Mouse (Mus musculus) cerebellum, adult 9-11 months (tissue): ENCODE results near the gene Sox10.

ENCODE experiments used
- DNase-seq: peaks from one replicate; pipeline ENCODE4 v3.0.0; 2022

The Sox10 gene

DNA sequence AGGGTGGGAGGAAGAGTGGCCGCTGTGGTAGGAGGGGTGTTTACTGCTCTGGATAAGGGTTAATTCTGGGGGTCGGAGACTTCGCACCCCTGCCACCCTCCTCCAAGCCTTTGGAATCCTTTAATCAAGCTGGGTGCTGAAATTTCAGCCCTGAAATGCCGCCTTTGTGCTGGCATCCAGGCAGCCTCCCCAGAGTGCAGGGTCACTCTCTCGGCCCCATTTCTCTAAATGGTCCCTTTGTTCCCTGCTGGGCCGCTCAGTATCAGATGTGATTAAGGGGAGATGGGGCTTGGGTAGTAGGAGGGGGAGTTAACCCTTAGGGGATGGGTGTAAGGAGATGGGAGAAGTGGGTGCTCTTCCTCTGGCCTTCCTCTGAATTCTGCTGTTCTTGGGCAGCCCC is 12.3 kb downstream of the Sox10 start:
- DNase-seq, result no peak

DNA sequence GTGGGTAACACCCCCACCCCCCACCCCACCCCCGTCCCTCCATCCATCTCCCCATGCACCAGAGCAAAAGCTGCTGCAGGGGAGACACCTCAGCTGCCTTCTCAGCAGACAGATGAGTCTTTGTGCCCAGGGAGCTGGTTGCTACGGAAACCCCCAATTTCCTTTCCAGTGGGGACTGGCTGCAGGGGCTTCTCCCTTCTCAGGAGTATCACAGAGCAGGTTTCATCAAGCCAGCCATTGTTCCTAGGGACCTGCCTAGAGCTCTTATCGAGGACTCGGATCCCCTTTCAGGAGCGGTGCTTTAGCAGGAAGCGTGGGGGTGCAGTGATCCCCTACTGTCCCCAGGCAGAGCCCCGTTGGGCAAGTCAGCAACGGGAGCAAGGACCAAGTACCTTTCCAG is 13.2 kb downstream of the Sox10 start:
- no peak for DNase-seq

DNA sequence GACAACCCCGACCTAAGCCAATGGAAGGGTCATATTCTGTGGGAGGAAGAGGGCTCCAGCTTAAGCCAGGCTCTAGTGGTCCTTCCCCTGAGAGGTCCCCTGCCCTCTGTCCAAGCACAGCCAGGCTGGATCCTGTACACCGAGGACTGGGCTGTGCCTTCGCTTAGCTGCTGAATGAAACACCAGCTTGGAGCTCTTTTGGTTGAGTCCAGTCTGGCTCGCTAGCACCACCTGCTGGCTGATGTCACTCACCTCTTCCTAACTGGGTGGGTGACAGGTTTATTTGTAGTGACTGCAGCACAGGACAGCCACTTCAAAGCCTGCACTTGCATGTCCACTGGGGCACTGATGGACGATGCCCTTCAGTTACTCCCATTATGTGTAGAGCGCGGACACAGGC is 16.5 kb downstream of the Sox10 start:
- peak; percentile 69 for DNase-seq

DNA sequence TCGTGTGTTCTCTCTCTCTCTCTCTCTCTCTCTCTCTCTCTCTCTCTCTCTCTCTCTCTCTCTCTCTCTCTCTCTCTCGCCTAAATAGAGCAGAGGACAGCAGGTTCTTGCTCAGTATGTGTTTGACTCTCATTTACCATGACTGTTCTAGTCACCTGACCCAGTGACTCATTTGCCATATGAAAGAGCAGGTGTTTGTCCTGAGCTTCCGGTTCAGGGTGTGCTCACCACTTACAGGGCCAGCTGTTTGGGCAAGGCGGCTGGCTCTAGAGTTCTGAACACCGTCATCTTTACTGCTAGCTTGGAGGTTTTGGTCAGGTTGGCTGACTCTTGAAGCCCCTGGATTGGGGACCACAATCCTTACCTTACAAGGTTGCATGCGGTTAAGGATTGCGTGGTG is 19.5 kb downstream of the Sox10 start:
- no peak for DNase-seq

DNA sequence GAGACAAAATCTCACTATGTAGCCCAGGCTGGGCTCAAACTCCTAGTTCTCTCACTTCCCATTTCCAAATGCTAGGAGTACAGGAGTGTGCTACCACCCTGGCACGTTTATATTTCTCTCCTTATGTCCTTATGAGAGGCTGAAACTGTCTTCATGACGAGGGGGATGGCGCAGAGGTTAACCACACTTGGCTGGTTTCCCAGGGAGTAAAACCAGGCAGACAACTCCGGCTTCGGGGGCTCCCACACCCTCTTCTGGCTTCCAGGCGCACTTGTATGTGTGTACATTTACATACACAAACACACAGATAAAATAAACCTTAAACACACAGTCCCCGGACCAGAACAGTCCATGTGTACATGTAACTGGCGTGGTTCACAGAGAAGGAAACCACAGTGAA is 21.0 kb downstream of the Sox10 start:
- no peak for DNase-seq

DNA sequence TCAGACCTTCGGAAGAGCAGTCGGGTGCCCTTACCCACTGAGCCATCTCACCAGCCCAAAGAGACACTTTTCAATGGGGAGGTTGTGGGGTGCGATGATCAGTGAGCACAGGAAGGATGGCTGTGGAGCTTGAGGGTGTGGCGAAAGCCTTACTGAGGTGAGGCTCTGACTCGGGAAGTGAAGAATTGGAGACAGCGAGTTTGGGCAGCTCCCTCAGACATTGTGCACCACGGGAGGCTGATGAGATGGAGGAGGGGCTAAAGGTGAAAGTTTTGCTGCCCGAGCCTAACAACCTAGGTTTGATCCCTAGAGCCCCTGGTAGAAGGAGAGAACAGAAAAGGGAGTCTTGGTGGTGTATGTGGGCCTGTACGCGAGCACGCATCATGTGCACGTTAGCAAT is 21.7 kb downstream of the Sox10 start:
- DNase-seq, result no peak

DNA sequence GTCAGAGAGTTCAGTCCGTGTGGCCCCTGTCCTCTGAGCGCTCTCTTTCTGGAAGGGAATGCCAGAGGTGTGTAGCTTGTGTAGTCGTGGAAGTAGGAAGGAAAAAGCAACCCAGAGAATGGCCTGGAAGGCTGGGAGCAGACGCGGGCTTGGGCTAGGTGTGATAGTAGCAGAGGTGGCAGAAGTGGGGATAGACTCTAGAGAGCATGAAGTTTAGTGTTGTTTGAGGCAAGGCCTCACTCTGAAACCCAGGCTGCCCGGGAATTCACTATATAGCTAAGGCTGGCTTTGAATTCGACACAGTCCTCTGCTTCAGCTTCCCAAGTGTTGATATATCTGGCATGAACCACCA is 23.5 kb downstream of the Sox10 start:
- DNase-seq, result no peak

DNA sequence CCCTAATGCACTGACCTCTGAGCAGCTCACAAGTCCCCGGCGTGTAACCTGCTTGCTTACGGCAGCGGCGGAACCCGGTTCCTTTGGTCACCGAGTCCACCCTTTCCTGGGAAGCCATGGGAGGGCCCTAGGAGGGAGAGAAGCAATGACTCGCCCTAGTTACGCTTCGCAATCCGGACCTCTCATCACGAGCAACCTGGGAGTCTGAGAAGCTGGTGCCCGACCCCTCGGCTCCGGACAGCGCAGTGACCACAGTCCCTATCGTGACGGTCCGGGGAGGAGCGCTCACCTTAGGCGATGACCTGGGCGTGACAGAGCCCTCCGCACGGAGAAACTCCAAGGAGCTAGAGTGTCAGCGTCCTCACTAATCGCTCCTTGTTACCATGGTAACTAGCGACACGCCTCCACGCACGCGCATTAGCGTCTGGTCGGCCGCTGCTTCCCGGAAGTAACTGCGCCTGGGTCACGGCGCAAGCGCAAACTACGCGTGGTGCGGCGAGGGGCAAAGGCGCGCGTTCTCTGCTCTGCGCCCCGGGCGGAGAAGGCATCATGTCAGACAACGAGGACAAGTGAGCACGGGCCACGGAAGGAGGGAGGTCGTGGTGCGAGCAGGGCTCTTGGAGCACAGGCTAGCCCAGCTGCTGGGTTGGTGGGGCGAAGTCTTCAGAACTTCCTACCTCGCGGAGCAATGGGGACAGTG is 24.0 kb downstream of the Sox10 start, which contains the start of the genes Polr2f and 1700088E04Rik:
Gene Polr2f, plus strand, starts transcription at position 144 of the 700 bp plus-strand sequence.
Gene 1700088E04Rik, minus strand, starts transcription at position 388 of the 700 bp plus-strand sequence.
- peak; percentile 94 for DNase-seq

DNA sequence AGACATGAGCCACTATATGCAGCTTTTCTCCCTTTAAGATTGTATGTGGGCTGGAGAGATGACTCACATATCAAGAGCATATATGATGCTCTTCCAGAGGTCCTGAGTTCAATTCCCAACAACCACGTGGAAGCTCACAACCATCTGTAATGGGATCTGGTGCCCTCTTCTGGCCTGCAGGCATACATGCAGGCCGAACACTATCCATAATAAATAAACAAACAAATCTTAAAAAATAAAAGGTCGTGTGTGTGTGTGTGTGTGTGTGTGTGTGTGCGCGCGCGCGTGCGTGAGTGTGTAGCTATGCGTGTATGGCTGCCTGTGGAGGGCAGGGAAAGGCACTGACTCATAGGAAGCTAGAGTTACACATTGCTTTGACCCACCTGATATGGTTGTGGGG is 25.4 kb downstream of the Sox10 start:
- no peak for DNase-seq

DNA sequence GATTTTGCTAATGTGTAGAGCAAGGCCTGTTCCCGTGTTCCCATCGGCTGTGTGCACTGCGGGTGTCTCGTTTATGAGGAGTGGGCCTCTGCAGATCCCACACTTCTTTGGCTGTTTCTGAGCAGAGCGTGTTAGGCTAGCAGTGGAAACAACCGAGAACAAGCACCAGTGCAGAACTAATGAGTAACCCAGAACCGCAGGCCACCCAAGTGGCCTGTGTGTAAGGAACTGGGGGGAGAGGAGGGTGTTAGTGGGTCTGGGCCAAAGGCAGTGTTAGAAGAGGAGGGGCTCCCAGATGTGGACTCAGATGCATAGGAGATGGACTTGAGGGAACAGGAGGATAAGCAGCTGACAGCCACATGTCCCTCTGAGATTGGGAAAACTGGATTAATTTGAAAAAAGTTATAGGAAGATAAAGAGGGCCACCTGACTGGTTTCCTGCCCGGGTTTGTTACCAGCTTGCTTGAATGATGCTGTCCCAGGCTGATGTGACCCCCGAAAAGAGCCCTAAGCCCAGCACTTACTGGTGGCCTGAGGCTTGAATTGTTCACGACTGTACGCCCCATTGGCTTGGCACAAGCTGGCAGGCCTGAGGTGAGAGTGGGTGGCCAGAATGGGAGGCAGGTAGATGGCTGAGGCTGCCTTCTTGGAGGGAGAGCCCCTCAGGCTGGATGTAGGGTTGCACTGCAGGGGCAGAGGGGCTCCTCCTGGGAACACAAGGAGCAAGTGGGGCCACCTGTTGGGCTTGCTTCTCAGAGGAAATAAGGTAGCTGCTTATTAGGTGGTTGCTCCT is 29.1 kb downstream of the Sox10 start:
- DNase-seq, result no peak

DNA sequence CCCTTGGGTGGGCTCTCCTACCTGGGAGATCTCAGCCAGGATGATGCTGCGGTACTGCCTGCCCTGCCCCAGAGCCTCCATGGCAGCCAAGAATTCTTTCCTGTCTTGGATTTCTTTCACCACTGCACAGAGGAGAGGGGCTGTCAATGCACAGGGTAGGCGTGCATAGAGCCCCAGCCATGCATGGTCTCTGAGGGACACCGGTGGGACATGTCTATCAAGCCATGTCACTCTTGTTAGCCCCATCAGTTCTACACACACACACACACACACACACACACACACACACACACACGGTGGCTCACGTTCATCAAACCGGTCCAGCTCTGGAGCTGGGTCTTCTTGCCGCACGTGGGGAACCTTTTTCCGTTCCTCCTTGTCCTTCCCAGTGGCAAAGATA is 29.7 kb downstream of the Sox10 start:
- no peak for DNase-seq

DNA sequence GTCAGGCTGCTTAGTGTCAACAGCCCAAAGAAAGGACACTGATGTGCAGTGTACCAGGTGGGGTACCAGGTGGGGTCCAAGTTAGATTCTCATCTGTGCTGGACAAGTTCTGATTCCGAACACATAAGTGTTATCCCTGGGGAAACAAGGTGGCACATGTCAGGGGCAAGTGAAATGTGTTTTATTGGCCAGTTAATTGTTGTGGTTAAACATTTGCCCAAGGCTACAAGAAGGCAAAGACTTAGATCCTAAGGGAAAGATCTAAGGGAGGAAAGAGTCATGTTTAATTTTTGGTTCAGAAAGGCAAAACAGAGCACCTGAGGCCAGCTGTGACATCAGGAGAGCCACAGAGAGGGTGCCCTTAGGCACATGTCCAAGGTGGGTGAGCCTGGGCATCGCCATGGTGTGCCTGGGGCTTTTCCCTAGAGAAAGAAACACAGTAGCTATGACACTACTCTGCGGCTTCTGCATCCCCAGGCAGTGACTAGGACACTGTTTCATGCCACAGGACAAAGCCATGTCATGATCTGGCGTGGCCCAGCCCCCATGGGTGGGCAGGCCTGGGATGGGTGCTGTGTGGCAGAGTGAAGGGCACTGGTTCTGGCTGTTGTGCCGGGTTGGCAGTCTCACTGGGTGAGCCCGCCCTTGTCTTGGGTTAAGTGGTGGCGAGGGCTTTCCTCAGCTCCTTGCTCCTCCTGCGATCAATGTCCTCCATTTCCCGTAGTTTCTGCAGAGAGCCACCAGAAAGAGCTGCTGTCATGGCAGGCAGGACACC is 30.4 kb downstream of the Sox10 start:
- DNase-seq, result no peak

DNA sequence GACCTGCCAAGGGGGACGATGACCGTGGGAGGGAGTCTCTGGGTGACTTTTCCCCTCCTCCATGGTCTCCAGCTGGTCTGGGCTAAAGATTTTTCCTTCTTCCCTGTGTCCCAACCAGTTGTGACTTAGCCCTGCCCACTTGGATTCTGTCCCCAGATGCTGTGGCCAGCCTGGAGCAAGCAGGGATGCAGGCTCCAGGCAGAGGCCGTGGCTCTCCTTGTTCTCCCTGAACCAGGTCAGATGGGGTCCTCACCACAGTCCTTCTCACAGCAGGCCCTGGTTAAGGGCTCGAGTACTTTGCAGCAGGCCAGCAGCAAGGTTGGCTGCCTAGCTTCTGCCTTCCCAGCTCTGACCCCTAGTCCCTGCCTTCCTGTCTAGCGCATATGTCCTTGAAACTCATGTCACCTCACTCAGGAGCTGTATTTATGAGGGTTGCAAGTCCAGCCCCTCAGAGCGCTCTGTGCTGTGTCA is 31.8 kb downstream of the Sox10 start:
- DNase-seq, result no peak

DNA sequence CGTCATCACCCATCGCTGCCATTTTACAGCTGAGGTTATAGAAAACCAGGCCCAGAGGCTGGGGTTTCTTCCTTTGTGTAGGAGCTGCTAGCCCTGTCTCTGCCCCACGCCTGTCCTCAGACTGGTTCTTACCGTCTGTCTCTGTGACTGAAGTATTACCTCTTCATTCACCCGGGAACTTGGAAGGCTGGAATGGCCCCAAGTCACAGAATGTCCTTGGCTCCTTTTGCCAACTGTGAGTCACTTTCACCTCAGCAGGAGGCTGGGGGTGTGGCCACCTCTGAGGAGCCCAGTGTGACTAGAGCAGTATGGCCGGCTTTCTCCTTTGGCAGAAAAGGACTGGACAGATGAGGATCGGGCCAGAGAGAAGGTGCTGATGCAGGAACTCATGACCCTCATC is 33.6 kb downstream of the Sox10 start:
- DNase-seq, result peak; percentile 88

DNA sequence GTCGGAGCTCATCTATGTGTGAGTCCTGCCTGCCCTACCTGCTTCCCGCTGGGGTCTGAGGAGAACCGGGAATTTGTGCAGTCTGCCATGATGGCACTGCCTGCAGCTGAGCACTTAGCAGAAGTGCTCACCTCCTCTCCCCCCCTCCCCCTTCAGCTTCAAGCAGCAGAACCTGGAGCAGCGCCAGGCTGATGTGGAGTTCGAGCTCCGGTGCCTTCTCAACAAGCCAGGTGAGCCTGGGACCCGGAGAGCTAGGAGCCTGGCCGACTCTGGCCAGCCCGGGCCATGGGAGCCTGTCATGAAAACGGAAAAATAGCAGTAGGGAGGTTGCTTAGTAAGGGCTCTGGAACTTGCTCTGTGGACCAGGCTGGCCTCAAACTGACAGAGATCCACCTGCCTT is 34.3 kb downstream of the Sox10 start:
- DNase-seq, result no peak

DNA sequence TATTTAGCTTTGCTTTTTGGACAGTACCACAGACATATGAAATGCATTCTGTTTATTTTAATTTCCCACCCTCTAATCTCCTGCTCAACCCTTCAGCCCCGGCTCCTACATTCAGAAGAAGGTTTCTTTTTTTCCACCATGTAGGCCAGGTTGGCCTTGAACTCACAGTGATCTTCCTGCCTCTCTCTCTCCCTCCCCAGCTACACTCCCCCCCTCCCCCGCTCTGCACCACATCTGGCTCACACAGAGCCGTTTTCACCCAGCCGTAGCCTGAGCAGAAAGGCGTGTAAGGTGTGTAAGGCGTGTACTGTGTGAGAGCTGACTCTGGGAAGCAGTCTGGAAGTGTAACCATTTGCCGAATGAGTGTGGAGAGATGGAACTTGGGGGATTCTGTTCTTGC is 35.7 kb downstream of the Sox10 start:
- no peak for DNase-seq

DNA sequence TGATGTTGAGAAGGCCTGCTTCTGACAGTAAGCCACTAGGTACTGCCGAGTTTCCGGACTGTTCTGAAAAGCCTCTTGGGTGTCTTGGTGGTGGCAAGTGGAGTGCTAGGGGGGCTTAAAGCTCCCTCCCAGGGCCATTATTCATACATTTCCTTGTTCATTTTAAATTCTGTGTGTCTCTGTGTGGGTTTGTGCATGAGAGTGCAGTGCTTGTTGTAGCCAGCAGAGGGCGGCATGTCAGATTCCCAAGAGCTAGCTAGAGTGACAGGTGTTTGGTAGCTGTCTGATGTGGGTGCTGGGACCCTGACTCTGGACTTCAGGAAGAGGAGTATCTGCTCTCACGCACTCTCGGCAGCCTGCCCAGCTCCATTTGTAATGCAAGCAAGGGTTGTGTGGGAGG is 36.8 kb downstream of the Sox10 start:
- DNase-seq, result no peak

DNA sequence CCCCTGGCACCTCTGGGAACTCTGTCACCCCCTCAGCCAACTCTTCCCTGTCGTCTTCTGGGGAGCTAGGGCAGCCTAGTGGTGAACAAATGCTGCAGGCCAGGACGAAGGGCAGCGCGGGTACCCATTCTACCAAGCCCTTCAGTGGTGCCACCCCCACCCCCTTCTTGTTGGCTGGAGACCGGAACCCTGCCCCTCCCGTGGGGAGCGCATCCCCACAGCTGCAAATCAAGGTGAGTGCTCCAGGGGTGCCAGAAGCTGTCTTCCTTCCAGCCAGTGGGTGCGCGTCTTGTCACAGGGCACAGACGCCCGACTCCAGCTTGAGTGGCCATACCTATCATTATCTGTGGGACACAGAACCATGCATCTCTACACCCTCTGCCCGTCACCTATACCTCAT is 37.9 kb downstream of the Sox10 start:
- no peak for DNase-seq

DNA sequence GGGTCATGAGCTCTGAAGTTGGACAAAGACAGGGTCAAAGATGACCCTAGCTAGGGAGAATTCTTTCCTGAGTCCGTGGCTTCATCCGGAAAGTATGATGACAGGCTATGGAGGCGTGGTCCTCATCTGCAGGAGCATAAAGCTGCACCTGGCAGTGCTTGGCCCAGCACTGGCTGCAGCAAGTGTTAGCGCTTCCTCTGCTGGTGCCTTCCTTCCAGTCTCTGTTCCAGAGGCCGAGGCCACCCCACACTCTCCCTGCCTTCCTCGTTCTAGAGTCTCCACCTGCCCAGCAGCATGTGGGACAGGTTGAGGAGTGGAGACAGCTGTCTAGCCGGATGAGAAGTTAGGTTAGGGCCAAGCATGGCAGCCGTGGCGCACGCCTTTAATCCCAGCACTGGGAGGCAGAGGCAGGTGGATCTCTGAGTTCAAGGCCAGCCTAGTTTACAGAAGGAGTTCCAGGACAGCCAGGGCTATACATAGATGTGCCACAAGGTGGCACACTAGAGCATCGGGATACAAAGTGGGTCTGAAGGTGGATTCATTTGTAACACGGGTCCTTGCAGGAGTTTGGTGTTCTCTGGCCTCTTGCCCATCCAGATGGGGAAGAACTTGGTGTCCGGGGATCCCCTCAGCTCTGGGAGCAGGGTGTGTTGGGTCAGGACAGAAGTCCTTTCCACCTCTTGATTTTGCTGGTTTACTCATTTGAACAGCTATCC is 38.7 kb downstream of the Sox10 start:
- no peak for DNase-seq

DNA sequence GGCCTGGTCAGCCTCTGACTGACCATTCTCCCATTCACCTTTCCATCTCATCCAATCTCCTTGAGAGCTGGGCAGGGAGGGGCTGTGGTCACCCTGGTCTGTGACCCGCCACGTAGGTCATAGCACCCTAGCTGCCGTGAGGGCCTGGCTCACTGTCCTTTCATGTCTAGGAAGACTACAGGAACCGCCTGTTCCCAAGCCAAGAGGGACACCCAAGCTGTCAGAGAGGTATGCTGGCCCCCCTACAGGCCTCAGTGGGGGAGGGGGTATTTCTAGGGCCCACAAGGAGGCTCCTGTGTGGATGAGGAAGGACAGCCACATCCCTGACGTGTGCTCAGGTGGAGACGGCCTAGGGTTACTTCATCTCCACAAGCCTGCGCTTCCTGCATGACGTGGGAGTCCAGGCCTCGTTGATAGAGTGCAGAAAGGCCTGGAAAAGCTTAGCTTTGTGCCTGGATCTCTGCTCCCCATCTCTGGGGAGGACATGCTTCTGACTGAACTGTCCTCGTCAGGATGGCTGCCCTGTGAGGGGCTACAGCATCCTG is 40.6 kb downstream of the Sox10 start:
- no peak for DNase-seq

DNA sequence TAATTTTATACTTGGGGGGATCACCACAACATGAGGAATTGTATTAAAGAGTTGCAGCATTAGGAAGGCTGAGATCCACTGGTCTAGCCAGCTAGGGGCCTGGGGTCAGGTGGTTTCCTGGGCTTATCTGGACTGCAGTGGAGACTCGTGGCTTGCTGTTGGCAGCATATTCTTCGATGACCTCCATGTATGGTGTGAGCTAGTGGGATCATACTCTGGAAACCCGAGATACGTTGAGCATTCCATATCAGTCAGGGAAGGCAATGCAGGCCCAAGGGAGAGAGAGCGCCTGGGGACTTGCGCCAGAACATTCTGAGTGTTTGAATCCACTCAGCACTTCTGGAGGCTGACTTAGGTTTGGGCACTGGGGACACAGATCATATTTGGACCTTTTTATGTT is 41.3 kb downstream of the Sox10 start:
- no peak for DNase-seq

DNA sequence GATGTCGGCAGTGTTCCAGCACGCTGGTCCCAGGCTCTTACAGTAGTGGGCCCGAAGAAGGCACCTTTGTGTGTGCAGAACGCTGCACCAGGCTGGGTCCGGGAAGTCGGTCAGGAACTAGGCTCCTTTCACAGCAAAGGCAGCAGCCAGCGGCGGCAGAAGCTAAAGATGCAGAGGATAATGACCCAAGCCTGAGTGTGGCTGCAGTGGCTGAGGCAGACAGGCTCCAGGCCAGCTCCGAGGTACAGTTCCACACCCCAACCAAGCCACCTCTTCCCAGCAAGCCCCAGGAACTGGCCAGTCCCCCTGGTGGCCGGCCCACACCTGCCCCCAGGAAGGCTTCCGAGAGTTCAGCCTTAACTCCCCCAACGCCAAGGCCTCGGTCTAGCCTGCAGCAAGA is 42.5 kb downstream of the Sox10 start:
- DNase-seq, result no peak

DNA sequence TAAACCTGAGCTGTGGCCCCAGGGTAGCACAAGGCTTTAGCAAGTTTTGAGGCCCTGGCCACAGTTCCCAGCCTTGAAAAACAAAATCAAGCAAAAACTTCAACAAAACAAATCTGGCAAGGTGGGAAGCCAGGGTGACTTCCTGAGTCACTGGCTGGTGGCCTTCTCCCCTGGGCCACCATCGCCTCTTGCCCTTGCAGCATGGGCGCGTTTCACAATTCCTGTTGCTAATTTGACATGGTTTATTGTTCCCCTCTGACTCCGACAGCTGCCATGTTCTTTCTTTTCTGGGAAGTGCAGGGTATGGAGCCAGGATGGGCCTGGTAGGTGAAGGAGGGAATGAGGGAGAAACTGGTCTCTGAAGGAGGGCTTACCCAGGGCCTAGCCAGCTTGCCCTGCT is 42.9 kb downstream of the Sox10 start:
- no peak for DNase-seq
